Mouse (Mus musculus) heart, adult 2 months (tissue): ENCODE data around the gene Slc12a1.

ENCODE experiments used
- CTCF ChIP-seq: fragments of 200-600 bp; IDR thresholded peaks from 2 replicates; pipeline ENCODE4 v1.8.1; 2022; ENCODE audit warnings: antibody characterized with exemption, mild to moderate bottlenecking, moderate library complexity
- EP300 ChIP-seq: fragments of 200-500 bp; IDR thresholded peaks from 2 replicates; pipeline ENCODE4 v1.6.1; 2011; ENCODE audit warnings: low read depth, low read length, control low read depth; ENCODE audit not compliant: insufficient read depth
- POLR2A ChIP-seq: fragments of 200-500 bp; IDR thresholded peaks from 2 replicates; pipeline ENCODE4 v1.6.1; 2011; ENCODE audit warnings: mild to moderate bottlenecking, low read depth, low read length, control low read depth; ENCODE audit not compliant: insufficient read depth

- TF ChIP-seq CTCF: no peak
- no peak for TF ChIP-seq EP300
- TF ChIP-seq POLR2A: no peak
These were observed 26.0 kb downstream of the Slc12a1 start for GRCm38 (mm10) chr2:125178225-125178798.
